Mouse (Mus musculus): ENCODE measurements at regions not wholly inside any gene's neighbourhood (a gene's known extent, or its start where the extent isn't known, plus 50 kb on each side); places are given as distances from the start of the nearest gene placed in this dataset.

DNA sequence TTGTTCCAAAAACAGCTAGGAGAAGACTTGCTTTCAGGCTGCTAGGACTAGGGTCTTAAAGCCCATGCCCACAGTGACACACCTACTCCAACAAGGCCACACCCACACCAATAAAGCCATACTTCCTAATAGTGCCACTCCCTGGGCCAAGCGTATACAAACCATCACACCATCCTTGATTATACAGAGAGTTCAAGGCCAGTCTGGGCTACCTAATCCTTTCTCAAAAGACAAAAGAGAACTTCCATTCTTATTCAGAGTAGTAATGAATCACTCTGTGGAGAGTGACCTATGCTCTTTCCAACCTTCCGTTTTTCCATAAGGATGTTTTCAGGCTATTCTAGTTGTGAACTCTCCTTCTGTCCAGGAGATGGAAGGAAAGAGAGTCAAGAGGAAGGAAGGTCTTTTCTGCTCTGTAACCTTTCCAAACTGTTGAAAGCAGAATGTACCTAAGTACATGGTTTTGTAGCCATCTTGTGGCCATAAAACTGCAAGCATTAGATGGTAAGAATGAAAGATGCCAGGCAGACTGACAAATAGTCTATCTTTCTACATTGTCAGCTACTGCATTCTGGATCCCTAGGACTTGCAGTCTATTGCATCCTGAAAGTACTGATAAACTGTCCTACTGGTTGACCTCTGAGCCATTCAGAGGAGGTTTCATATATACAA, 145.8 kb upstream of the Mon1b start:
- TF ChIP-seq CTCF (IDR thresholded peaks at IDR 0.05; ENCODE audit: insufficient read depth, low read length) (no peak), POLR2A (IDR thresholded peaks at IDR 0.05; ENCODE audit: borderline replicate concordance, extremely low read depth, low read depth, low read length) (no peak)
